Mouse (Mus musculus) T-helper 1 cell (primary cell): ENCODE measurements around the gene Etv6.
"Not testable (repeated sequence)": the region's sequence is repeated elsewhere in the genome, so short reads cannot be mapped to it uniquely, and the experiment has no call there.

ENCODE experiments used
- in situ Hi-C: fragments of 300-600 bp; cut with MboI, MseI; formaldehyde crosslinking; loops from one replicate; pipeline ENCODE4 v1.15.1; 2025; ENCODE audit warnings: high pct_unique_total_duplicates

Etv6 gene

GRCm38 (mm10) chr6:134035490-134036405, at the start of gene Etv6:
TSS of gene Etv6 (plus strand) at chr6:134035700.
- in situ Hi-C loops = loop anchor here (10.0 kb wide), 1 partner anchor 189 kb away; no protein-coding TSS in a partner anchor

DNA sequence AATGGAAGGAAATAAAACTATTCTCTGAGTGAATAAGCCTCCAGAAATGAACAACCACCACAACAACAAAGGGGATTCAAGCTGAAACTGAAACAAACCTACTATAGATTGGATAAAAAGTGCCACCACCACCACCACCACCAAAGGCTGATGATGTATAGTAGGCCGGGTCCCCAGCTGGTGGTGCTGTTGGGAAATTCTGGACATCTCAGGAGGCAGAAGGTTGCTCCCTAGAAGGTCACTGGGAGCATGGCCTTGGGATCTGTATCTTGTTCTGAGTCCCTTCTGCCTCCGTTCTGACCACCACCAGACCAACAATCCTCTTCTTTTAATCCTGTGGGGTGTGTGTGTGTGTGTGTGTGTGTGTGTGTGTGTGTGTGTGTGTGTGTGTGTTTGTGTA, 49.3 kb upstream of the Etv6 start:
- in situ Hi-C loops = no loop called here

DNA sequence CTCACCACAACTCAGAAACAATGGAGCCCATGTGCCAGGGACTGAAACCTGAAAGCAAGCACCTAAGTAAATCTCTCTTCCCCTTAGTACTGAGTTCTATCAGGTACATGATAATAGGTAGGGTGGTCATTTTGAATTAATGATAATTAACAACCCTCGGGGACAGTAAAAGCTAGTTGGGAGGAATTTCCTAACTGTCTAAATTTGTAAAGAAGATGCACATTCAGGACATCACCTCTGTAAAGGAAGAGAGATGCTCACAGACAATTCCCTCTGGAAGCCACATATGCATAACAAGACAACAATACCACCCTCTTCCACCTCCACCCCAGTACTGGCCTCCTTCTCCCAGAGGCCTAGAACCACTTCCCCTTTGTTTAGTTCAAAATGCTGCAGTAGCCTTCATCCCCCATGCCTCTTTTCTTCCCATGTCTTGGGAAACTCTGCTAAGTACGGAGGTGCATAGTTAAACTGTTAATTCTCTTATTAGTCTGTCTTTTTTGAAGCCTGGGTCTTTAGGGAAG, 48.4 kb upstream of the Etv6 start:
- in situ Hi-C loops = no loop called here

DNA sequence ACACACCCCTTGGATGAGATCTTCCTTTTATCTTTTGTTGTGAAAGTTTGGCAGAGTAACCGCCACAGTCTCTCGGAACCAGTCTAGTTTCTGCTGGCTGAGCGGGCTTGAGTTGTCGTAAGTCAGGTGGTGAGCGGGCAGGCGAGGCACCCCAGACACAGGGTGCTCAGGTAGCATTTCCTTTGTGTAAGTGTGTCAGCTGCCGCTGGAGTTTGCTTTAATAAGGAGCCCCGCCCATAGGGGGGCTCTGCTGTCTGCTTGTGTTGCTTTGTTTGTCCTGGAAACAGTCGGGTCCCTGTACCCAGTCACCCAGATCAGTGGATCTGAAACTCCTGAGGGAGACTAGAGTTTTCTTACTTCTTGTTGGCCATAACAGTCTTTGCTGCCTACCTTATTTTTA, 47.5 kb upstream of the Etv6 start:
- in situ Hi-C loops = no loop called here

DNA sequence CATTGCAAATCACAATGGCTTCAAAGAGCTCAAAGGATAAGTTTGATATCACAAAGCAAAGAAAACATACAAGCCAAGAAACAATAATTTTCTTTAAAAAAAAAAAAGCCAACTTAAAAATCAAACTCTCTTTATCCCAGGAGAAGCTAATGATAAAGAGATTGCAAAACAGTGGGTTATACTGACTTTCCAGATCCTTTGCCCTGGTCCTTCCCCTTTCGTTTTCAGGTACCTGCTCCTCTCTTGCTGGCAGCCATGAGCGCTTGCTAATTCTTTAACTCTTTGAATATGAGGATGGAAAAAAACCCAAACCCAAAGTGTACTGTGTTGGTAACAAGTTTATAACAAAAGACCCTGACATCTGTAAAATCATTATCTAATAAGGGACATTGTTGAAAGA, 38.0 kb upstream of the Etv6 start:
- in situ Hi-C loops = no loop called here

DNA sequence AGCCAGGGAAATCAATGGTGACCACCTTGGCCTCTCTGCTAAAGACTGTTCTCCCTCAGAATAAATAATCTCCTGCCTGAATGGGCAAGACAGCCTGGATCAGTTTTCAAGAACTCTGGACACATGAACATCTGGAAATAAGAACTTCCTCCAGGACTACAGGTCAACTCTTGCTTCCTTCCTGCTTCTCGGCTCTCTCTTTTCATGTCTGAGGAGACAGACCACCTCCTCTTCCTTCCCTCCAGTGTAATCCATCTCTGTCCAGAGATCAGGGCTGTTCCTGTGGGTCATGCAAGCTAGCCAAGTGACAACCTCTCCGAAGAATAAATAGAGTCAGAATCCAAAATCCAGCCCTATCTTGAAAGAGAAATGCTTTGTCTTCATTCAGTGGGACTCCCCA, 37.6 kb upstream of the Etv6 start:
- in situ Hi-C loops = no loop called here

- in situ Hi-C loops = not testable (repeated sequence)
These were observed 20.9 kb upstream of the Etv6 start for GRCm38 (mm10) chr6:134014488-134015110.

DNA sequence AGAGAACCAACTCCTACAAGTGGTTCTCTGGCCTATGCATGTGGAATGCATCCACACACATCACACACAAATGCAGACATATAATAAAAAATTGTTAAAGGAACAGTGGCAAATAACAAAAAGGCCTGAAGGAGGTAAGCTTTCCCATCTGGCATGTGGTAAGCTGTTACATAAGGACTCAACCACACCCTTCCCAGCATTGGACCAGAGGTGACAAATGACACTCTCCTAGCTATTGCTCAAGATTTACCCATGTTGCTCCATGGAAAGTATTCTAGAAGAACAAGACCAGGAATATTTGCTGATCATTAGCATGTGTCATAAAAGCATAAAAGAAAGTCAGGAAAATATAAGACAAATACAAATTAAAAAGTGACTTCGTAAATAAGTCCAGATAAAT, 16.7 kb upstream of the Etv6 start:
- in situ Hi-C loops = no loop called here

- in situ Hi-C loops = no loop called here
These were observed 14.7 kb upstream of the Etv6 start for GRCm38 (mm10) chr6:134020821-134021220.

DNA sequence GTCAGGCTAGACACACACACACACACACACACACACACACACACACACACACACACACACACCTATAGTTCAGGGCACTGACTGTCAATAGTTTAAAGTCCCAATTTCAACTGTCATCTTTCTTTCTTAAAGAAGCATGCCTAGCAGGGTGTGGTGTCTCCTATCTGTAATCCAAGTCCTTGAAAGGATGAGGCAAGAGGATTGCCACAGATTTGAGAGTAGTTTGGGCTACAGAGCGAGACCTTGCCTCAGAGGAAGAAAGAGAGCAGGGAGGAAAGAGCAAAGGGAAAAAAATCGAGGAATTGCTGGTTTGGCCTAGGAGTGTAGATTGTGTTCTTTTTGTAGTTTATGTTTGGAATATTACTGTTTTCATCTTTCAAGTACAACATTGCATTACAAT, 9.2 kb upstream of the Etv6 start:
- in situ Hi-C loops = no loop called here

DNA sequence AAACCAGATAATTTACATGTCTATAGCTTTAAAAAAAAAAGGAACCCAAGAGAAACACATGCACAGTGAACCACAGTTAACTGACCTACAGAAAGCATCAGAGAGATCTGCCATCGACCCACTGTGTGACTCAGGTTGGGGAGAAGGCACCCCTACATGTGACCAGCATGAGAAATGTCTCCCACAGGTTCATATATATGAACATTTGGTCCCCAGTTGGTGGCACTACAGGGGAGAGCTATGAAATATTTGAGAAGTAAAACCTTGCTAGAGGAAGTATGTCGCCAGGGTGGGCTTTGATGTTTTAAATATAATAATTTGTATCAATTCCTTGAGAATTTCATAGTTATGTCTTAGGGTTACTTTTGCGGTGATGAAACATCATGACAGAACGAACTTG, 8.5 kb upstream of the Etv6 start:
- in situ Hi-C loops = no loop called here

DNA sequence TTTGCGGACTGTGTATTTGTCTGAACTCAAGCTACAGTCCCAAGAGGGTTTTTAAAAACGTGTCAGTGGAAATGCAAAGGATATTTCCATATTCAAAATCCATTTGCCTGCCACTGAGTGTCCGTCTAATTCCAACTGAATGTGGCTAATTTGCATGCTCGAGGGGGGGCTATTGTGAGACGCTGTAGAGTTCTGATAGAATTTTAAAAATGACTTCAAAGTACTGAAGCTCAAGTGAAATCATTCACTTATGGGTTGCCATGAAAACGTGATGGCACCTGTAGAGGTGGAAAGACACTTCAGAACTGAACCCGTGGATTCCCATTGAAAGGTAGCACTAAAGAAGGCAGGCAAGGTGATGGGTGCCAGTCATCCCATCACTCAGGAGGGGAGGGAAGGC, 3.0 kb upstream of the Etv6 start:
- in situ Hi-C loops = loop anchor here (10.0 kb wide), 1 partner anchor 192 kb away; no protein-coding TSS in a partner anchor

DNA sequence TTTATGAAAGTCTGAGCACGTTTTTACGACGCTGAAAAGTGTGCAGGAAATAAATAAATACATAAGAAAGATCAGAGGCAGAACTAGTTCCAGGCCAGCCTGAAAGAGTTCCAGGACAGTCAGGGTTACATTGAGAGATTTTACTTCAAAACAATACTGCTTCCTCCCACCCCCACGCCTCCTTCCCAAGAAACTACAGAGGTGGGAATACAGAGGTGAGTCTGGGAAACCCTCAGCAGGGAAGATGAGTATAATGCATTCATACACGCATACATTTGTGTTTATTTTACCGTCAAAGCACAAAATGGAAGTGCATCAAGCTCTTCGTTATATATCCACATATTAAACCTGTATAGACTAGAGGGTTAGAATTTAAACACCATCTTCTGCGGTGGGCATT, 1.1 kb upstream of the Etv6 start:
- in situ Hi-C loops = loop anchor here (10.0 kb wide), 1 partner anchor 190 kb away; no protein-coding TSS in a partner anchor

- in situ Hi-C loops = loop anchor here (10.0 kb wide), 1 partner anchor 190 kb away; no protein-coding TSS in a partner anchor
These were observed 503 bp upstream of the Etv6 start for GRCm38 (mm10) chr6:134034904-134035489.

DNA sequence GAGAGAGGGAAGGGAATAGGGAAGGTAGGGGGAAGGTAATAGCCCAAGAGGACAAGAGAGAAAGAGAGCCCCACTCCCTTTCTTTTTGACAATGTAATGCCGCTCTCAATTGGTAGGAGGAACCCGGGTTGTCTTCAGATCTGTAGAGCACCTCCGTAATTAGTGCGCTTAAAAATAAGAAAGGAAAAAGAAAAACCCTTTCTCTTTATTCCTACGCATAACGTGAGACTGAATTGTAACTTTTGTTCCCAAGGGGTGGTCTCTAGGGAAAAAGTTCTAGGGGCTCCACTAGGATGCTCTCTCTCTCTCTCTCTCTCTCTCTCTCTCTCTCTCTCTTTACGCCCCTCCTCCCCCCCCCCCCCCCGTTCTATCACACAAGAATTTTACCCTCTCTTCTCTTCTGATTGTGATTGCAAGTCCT, 1.0 kb downstream of the Etv6 start:
- in situ Hi-C loops = loop anchor here (10.0 kb wide), 1 partner anchor 188 kb away; no protein-coding TSS in a partner anchor

DNA sequence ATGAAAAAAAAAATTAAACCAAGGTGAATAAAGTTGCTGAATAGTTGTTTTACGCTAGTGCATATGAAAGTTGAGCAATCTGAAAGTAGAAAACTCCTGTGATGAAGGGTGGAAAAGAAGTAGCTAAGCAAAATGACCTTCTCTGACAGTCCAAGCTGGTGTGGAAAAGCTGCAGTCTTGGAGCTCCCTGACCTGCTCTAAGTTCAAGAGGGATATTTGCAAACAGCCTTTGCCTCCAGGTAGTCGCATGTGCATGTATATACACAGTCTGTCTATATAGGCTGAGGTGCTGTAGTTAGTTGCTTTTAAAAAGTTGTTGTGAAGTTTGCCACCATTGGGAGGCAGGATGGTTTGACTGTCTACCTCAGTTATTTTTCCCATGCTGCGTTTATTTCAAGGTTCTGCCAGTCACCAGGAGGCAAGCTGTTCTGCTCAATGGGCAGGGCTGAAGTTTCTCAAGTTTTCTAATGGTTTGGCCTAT, 1.5 kb downstream of the Etv6 start:
- in situ Hi-C loops = loop anchor here (10.0 kb wide), 1 partner anchor 188 kb away; no protein-coding TSS in a partner anchor

- in situ Hi-C loops = loop anchor here (10.0 kb wide), 1 partner anchor 187 kb away; no protein-coding TSS in a partner anchor
These were observed 2.5 kb downstream of the Etv6 start for GRCm38 (mm10) chr6:134037960-134038359.

DNA sequence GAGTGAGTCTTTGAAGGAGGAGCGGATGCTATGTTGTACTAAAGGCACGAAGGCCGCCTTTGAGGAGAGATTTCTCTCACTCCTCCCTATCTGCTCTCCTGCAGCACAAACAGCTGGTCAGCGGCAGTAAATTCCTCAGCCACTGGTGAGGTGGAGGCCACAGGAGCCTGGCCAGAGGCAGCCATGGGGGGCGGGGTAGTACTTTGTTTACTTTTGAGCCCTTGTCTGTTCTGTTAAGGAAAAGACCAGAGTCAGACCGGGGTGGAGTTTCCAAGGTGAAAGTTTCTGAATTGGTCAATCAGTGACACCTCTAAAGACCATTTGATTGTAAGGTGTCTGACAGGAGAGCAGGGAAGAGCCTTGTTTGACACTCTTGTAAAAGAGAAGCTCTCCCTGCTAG, 3.4 kb downstream of the Etv6 start:
- in situ Hi-C loops = loop anchor here (10.0 kb wide), 1 partner anchor 186 kb away; no protein-coding TSS in a partner anchor

DNA sequence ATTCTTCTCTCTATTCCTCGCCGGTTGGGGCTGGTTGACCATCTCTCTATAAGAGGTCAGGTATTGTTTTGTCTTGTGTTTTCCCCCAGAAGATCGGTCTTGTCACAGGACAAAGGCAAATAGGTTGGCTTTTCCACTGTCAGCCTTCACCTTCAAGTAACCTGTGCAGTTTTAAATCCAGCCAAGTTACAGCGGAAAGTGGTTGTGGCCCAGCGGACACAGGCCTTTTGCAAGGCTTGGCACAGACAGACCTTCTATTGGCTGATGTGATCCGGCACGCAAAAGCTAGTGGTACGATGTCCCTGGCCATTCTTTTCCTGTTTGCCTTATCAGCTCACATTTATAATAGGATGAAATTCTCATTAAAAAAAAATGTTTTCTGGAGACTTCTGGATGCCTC, 3.9 kb downstream of the Etv6 start:
- in situ Hi-C loops = loop anchor here (10.0 kb wide), 1 partner anchor 185 kb away; no protein-coding TSS in a partner anchor

DNA sequence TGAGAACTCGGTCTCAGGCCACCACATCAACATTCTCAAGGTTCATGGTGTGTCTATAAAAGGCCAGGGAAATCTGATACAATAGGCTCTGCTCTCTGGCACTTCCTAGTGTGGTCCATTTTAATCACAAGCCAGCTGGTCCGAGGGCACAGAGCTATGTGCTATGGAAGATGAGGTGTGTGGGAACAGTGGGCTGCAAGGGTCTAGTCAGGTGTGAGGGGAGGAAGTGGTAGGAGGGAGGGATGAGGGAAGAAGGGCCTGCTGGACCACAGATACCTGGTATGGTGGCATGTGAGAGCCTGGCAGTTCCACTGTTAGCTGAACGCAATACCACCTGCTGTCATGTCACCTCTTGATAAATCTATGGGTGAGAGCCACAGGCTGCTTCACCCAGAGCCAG, 4.8 kb downstream of the Etv6 start:
- in situ Hi-C loops = no loop called here

GRCm38 (mm10) chr6:134041286-134041685, 5.8 kb downstream of the Etv6 start:
- in situ Hi-C loops = no loop called here

DNA sequence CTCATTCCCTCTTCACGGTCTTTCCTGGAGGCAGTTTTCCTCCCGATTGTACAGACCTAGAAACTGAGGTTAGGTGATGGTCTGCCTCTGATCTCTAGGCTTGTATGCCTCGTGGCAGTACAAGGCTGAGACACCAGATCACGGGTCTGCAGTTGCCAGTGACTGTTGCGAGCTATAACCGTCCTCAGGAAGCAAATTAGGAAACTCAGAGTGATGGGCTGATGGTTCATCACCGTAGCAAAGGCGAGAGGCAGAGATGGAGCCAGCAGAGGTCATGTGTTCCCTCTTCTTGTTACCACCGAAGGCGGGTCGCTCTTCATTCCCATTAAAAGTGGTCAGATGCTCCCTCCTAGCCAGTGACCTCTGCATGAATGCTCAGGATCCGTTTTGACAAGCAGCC, 6.4 kb downstream of the Etv6 start:
- in situ Hi-C loops = no loop called here
